Mouse (Mus musculus): ENCODE measurements around the gene Cramp1l.

- TF ChIP-seq CTCF (IDR thresholded peaks at IDR 0.05) (peak; percentile 46), EP300 (IDR thresholded peaks at IDR 0.05) (no peak)
Measured at GRCm38 (mm10) chr17:25057041-25057440, 41.5 kb upstream of the Cramp1l start.

Data from lung, postnatal 0 days (tissue).